Mouse (Mus musculus) liver, embryonic 11.5 days (tissue): ENCODE data around the gene Chrm2. TPM values are rescaled to one million over a fixed set of nuclear protein-coding genes. Genes with fewer than 3 reads are reported as not detected.

Source experiments
- ATAC-seq: fragments of 200-750 bp; cut with Nextera tagmentation; replicated peaks from 2 replicates; pipeline ENCODE4 v1.8.0; 2017; ENCODE audit warnings: moderate number of reproducible peaks, mild to moderate bottlenecking, moderate TSS enrichment, moderate library complexity; ENCODE audit not compliant: low FRiP score
- DNase-seq: peaks from one replicate; pipeline ENCODE4 v3.0.0-alpha.2; 2017; ENCODE audit warnings: low spot score
- H3K27ac ChIP-seq: fragments of 300-500 bp; sonication (generic); 2 replicates; pipeline ENCODE4 v1.5.1; 2014; ENCODE audit warnings: mild to moderate bottlenecking, low read depth, low read length, control low read depth
- H3K27me3 ChIP-seq: fragments of 300-500 bp; sonication (generic); replicated peaks from 2 replicates; pipeline ENCODE4 v1.6.1; 2014; ENCODE audit warnings: low read length, mixed read lengths; ENCODE audit not compliant: control insufficient read depth, insufficient read depth
- H3K36me3 ChIP-seq: fragments of 300-500 bp; sonication (generic); 2 replicates; pipeline ENCODE4 v1.6.1; 2014; ENCODE audit warnings: mild to moderate bottlenecking, low read length, moderate library complexity, mixed read lengths; ENCODE audit not compliant: control insufficient read depth, insufficient read depth
- H3K4me1 ChIP-seq: fragments of 300-500 bp; sonication (generic); replicated peaks from 2 replicates; pipeline ENCODE4 v1.6.1; 2014; ENCODE audit warnings: low read length, mixed read lengths; ENCODE audit not compliant: control insufficient read depth, insufficient read depth
- H3K4me2 ChIP-seq: fragments of 300-500 bp; sonication (generic); 2 replicates; pipeline ENCODE4 v1.6.1; 2014; ENCODE audit warnings: mild to moderate bottlenecking, control low read depth, moderate library complexity
- H3K4me3 ChIP-seq: fragments of 300-500 bp; sonication (generic); 2 replicates; pipeline ENCODE4 v1.5.1; 2014; ENCODE audit warnings: low read depth, low read length, control low read depth
- H3K9ac ChIP-seq: fragments of 300-500 bp; sonication (generic); 2 replicates; pipeline ENCODE4 v1.6.1; 2014; ENCODE audit warnings: low read depth, low read length, control low read depth
- H3K9me3 ChIP-seq: fragments of 300-500 bp; sonication (generic); 2 replicates; pipeline ENCODE4 v1.6.1; 2016; ENCODE audit warnings: low read length, inconsistent platforms, mixed read lengths; ENCODE audit not compliant: control insufficient read depth
- WGBS: fragments of 180-500 bp; shearing (Covaris S2); extraction: QIAGEN DNeasy Blood & Tissue Kit; methylation state at CpG from one replicate; pipeline ENCODE4 v1.1.7; 2014; 5-methylcytosine and 5-hydroxymethylcytosine counted together
- polyA plus RNA-seq: library from polyadenylated mRNA; unstranded; fragments of >200 nt; fragmentation: Nextera tagmentation; extraction: Ambion mirVana; gene quantifications from 2 replicates; pipeline ENCODE4 v1.2.1, GENCODE M21; 2014

Gene Chrm2
- polyA plus RNA-seq, 1 experiment from 2014 or later: 2.3 TPM

DNA sequence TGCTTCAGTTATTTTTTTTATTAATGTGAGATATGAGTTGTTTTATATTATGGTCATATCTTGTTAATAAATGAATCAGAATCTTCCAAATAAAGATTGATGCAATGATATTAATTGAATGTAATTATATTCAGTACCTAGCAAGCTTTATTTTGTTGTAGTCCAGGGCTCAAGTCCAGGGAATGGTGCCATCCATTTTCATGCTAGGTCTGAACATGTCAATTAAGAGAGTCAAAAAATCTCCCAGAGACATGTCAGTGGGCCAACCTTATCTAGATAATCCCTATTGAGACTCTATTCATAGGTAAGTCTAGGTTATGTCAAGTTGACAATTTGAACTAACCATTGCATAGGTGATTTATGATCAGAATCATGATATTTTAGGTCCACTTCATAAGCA is 21.1 kb downstream of the Chrm2 start:
- Histone ChIP-seq H3K4me1 (no peaks in the 10 kb centered on the region), H3K9ac (no peak overlapping the region), H3K4me3 (no peak overlapping the region), H3K9me3 (no peaks in the 10 kb centered on the region), H3K36me3 (no peaks in the 10 kb centered on the region), H3K27me3 (no peaks in the 10 kb centered on the region), H3K4me2 (no peak overlapping the region), H3K27ac (no peak overlapping the region)
- DNase-seq (no peak), ATAC-seq (no peak)

DNA sequence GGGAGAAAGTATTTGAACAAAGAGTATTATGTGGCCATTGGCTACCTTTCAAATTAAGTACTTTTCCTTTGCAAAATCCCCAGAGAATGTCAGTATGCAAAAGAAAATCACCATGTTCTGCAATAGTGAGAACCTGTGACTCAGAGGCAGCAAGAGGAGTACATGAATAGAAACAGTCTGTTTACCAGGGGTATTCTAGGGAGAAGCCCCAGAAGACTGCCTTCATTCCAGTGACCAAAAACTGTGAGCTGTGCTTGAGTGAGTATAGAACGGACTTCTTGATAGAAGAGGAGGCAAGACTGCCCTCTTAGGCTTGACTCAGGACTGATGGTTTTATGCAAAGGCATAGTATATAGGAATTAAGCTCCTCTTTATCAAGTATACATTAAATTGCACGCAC is 22.2 kb downstream of the Chrm2 start:
- Histone ChIP-seq H3K4me2 (no peak overlapping the region), H3K9ac (no peak overlapping the region), H3K27me3 (no peaks in the 10 kb centered on the region), H3K4me3 (no peak overlapping the region), H3K27ac (no peak overlapping the region), H3K9me3 (no peaks in the 10 kb centered on the region), H3K4me1 (no peaks in the 10 kb centered on the region), H3K36me3 (no peaks in the 10 kb centered on the region)
- 73% methylated on average over 2 of the region's 2 CpGs for WGBS
- DNase-seq (no peak), ATAC-seq (no peak)

DNA sequence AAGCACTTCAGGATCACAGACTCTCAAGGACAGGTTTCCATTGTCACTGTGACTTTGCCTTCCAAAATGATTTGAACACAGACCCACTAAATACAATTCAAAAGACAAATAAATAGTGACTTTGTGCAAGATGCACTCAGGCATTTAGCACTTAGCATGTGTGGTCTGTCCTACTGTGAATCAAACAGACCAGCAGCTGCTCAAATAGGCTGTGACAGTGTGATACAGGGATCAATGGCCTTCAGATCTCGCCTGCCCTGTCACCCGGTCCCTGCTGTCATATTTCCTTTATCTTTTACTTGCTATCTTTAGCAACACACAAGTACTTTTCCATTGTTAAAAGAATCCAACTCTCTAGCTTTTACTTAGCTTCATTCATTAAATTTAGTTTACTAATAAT is 31.8 kb downstream of the Chrm2 start:
- no peaks in the 10 kb centered on the region for H3K27me3 ChIP-seq
- no peak overlapping the region for H3K27ac ChIP-seq
- ATAC-seq: no peak
- H3K9me3 ChIP-seq: no peaks in the 10 kb centered on the region
- no peak for DNase-seq
- 48% methylated on average over 2 of the region's 2 CpGs for WGBS
- H3K4me1 ChIP-seq: no peaks in the 10 kb centered on the region
- no peak overlapping the region for H3K4me2 ChIP-seq
- no peak overlapping the region for H3K4me3 ChIP-seq
- H3K9ac ChIP-seq: no peak overlapping the region
- no peaks in the 10 kb centered on the region for H3K36me3 ChIP-seq

DNA sequence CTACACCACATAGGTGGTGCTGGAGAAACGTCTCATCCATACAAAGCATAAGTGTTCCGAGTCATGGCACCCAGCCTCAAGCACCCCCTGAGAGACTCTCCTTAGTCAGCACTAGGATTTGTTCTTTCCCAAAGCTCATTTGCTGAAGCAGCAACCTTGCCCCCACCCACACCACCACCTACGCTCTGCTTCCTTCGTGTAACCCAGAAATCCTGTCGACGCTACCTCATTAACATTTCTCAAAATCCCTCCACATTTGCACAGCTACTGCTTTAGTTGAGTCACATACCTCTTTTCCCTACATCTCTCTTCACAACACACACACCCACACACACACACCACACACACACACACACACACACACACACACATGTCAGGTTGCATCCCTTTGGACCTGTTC is 50.1 kb downstream of the Chrm2 start:
- Histone ChIP-seq H3K27ac (no peak overlapping the region), H3K9ac (no peak overlapping the region), H3K36me3 (no peaks in the 10 kb centered on the region), H3K4me3 (no peak overlapping the region), H3K4me2 (no peak overlapping the region), H3K9me3 (no peaks in the 10 kb centered on the region), H3K27me3 (no peaks in the 10 kb centered on the region), H3K4me1 (no peaks in the 10 kb centered on the region)
- WGBS: 91% methylated on average over 6 of the region's 6 CpGs
- DNase-seq (no peak), ATAC-seq (no peak)

DNA sequence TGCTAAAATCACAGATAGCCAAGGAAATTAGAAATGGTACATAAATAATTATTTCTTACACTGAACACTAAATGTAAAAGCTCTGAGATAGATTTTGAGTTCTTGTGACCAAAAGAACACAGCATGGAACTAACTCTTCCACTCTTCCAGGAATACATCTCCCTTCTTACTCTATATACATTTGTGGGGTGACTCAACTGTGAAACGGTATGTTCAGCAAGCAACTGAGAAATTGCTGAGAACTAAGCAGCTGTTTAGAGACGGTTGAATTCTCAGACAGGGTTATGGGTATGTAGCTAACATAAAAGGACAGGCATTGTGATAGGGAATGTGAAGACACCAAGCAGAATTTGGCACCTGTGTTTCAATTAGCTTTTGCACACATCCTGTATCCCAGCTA is 51.3 kb downstream of the Chrm2 start:
- Histone ChIP-seq H3K4me1 (no peaks in the 10 kb centered on the region), H3K9ac (no peak overlapping the region), H3K9me3 (no peaks in the 10 kb centered on the region), H3K27me3 (no peaks in the 10 kb centered on the region), H3K4me2 (no peak overlapping the region), H3K27ac (no peak overlapping the region), H3K36me3 (no peaks in the 10 kb centered on the region), H3K4me3 (no peak overlapping the region)
- ATAC-seq (no peak), DNase-seq (no peak)
- 76% methylated on average over 2 of the region's 2 CpGs for WGBS

DNA sequence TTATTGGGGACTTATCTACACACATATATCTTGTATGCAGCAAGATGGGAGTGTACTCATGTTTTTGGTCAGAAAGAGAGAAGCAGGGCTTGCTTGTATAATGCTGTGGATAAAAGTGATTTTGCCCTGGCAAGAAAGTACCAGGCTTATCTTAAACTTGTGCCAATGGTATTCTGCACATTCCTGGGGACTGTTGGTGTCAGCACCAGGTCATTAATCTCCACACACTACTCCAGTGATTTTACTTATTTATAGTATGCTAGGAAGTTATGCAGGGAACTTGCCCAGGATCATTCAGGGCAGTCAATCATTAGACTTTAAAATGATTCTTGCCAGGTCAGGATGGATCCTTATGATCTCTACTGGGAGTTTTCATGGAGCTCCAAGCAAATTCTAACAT is 63.6 kb downstream of the Chrm2 start:
- no peak overlapping the region for H3K9ac ChIP-seq
- H3K4me1 ChIP-seq: no peaks in the 10 kb centered on the region
- no peaks in the 10 kb centered on the region for H3K9me3 ChIP-seq
- no peaks in the 10 kb centered on the region for H3K27me3 ChIP-seq
- H3K36me3 ChIP-seq: no peaks in the 10 kb centered on the region
- no peak for DNase-seq
- H3K4me3 ChIP-seq: no peak overlapping the region
- no peak for ATAC-seq
- no peak overlapping the region for H3K27ac ChIP-seq
- H3K4me2 ChIP-seq: no peak overlapping the region

DNA sequence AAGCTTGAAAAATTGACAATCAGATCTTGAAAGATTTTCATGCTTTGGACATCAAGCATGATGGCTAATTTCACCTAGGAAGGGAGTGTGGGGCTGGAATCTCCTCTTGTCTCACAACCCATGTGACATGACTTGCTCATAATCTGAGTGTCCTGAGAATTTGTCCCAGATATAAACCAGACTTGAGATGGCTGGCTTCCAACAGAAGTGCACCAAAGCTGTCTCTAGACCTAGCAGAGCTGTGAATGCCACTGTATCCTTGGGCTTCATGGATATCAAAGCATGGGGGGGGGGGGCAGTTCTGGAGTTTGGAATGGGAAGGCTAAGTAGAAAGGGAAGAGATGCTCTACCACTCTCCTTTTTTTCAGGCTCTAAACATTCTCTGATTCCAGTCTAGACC is 67.2 kb downstream of the Chrm2 start:
- Histone ChIP-seq H3K36me3 (no peaks in the 10 kb centered on the region), H3K4me1 (no peaks in the 10 kb centered on the region), H3K4me3 (no peak overlapping the region), H3K9ac (no peak overlapping the region), H3K27me3 (no peaks in the 10 kb centered on the region), H3K4me2 (no peak overlapping the region), H3K27ac (no peak overlapping the region), H3K9me3 (no peaks in the 10 kb centered on the region)
- ATAC-seq (no peak), DNase-seq (no peak)

DNA sequence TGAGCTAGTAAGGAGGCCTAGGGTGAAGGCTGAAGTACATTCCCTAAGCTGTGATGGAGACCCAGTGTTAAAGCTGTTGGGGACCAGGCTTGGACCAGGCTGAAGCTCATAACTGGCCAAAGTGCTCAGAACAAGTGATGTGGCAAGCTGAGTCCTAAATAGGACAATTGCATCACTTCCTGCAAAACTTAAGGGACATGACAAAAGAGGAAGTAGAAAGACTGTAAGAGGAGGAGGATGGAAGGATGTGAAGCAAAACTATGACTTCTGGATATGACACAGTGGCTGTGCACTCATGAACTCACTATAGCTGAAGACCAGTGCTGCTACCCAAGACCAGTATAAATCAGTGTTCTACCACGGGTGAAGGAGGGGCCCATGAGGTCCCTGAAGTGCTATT is 69.1 kb downstream of the Chrm2 start:
- no peak overlapping the region for H3K9ac ChIP-seq
- WGBS: 63% methylated on average over 1 of the region's 1 CpGs
- H3K36me3 ChIP-seq: no peaks in the 10 kb centered on the region
- no peak overlapping the region for H3K4me3 ChIP-seq
- no peak for DNase-seq
- H3K27ac ChIP-seq: no peak overlapping the region
- ATAC-seq: no peak
- no peaks in the 10 kb centered on the region for H3K4me1 ChIP-seq
- H3K9me3 ChIP-seq: no peaks in the 10 kb centered on the region
- H3K4me2 ChIP-seq: no peak overlapping the region
- no peaks in the 10 kb centered on the region for H3K27me3 ChIP-seq

DNA sequence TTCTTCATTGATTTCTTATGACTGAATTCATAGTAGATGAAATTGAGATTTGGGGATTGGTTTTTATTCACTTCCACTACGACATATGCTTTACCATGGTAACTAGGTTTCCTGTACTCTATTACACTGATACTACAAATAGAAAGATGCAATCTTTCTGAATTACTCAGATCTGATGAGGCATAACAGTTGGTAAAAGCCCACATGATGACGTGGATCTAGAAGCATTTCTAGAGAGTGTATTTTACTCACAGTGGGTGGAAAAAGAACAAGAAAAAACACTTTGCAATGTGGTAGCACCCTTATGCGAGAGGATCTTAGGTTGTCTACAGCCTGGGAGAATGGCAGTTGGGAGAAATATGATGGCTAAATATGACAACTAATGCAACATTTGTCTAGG is 76.1 kb downstream of the Chrm2 start:
- Histone ChIP-seq H3K9me3 (no peaks in the 10 kb centered on the region), H3K4me1 (no peaks in the 10 kb centered on the region), H3K9ac (no peak overlapping the region), H3K36me3 (no peaks in the 10 kb centered on the region), H3K4me3 (no peak overlapping the region), H3K27ac (no peak overlapping the region), H3K4me2 (no peak overlapping the region), H3K27me3 (no peaks in the 10 kb centered on the region)
- WGBS: 78% methylated on average over 3 of the region's 3 CpGs
- ATAC-seq (no peak), DNase-seq (no peak)
